Mouse (Mus musculus) spleen, postnatal 36 days (tissue): ENCODE data around the gene Atxn1.

Experiments used
- DNase-seq, 2 experiments: peaks; one replicate each; pipeline ENCODE4 v3.0.0; 2022; ENCODE audit warnings: low spot score in 2 of 2, mixed read lengths in 1 of 2

Atxn1 gene

GRCm38 (mm10) chr13:45866615-45867245 lies 98.1 kb downstream of the Atxn1 start:
- DNase-seq, result no peak

- no peak for DNase-seq
Observed at GRCm38 (mm10) chr13:45865620-45866019, 99.2 kb downstream of the Atxn1 start.

- DNase-seq, result no peak
Observed at GRCm38 (mm10) chr13:45863779-45864178, 101.0 kb downstream of the Atxn1 start.

GRCm38 (mm10) chr13:45861885-45862605 lies 102.8 kb downstream of the Atxn1 start:
- no peak for DNase-seq

GRCm38 (mm10) chr13:45861098-45861580 lies 103.7 kb downstream of the Atxn1 start:
- no peak for DNase-seq

GRCm38 (mm10) chr13:45859081-45859709 lies 105.6 kb downstream of the Atxn1 start:
- no peak for DNase-seq

GRCm38 (mm10) chr13:45857416-45857815 lies 107.4 kb downstream of the Atxn1 start:
- DNase-seq, result no peak

- DNase-seq, result no peak
Observed at GRCm38 (mm10) chr13:45854531-45854930, 110.3 kb downstream of the Atxn1 start.

- no peak for DNase-seq
Observed at GRCm38 (mm10) chr13:45853691-45854090, 111.1 kb downstream of the Atxn1 start.

GRCm38 (mm10) chr13:45852288-45852687 lies 112.5 kb downstream of the Atxn1 start:
- no peak for DNase-seq

- DNase-seq, result no peak
Observed at GRCm38 (mm10) chr13:45851746-45852145, 113.1 kb downstream of the Atxn1 start.

- DNase-seq, result no peak
Observed at GRCm38 (mm10) chr13:45851156-45851555, 113.7 kb downstream of the Atxn1 start.

GRCm38 (mm10) chr13:45850181-45850974 lies 114.4 kb downstream of the Atxn1 start:
- DNase-seq, result peak; percentile 13 to 21

GRCm38 (mm10) chr13:45849145-45850023 lies 115.4 kb downstream of the Atxn1 start:
- DNase-seq, result peak; percentile 22 to 33

GRCm38 (mm10) chr13:45842511-45843055 lies 122.2 kb downstream of the Atxn1 start:
- no peak for DNase-seq

- no peak for DNase-seq
Observed at GRCm38 (mm10) chr13:45839901-45840300, 124.9 kb downstream of the Atxn1 start.

GRCm38 (mm10) chr13:45837609-45838220 lies 127.1 kb downstream of the Atxn1 start:
- no peak for DNase-seq

GRCm38 (mm10) chr13:45836377-45837054 lies 128.3 kb downstream of the Atxn1 start:
- no peak for DNase-seq

- no peak for DNase-seq
Observed at GRCm38 (mm10) chr13:45834300-45834699, 130.5 kb downstream of the Atxn1 start.
